Mouse (Mus musculus) forelimb bud, embryonic 11.5 days (tissue): ENCODE data around the gene Itpka.

Experiments used
- DNase-seq: peaks from one replicate; pipeline ENCODE4 v3.0.0-alpha.2; 2012; ENCODE audit warnings: low read depth, low spot score

The Itpka gene

GRCm38 (mm10) chr2:119757601-119758100 is 15.5 kb downstream of the Itpka start:
- no peak for DNase-seq

- DNase-seq: no peak
Observed at GRCm38 (mm10) chr2:119758101-119758843, 16.1 kb downstream of the Itpka start.

GRCm38 (mm10) chr2:119758844-119759835 is 17.0 kb downstream of the Itpka start:
- DNase-seq: no peak

GRCm38 (mm10) chr2:119760251-119760650 is 18.1 kb downstream of the Itpka start, which contains the start of gene Ltk:
Gene Ltk (minus strand): TSS chr2:119760431.
- no peak for DNase-seq

GRCm38 (mm10) chr2:119762276-119762675 is 20.1 kb downstream of the Itpka start:
- no peak for DNase-seq

- no peak for DNase-seq
Observed at GRCm38 (mm10) chr2:119763924-119764323, 21.8 kb downstream of the Itpka start.

GRCm38 (mm10) chr2:119767246-119767645 is 25.1 kb downstream of the Itpka start:
- DNase-seq: no peak

GRCm38 (mm10) chr2:119787206-119787883 is 45.2 kb downstream of the Itpka start, which contains the start of gene Rpap1:
Gene Rpap1 (minus strand): TSS chr2:119787537.
- DNase-seq: peak; percentile 83

- DNase-seq: no peak
Observed at GRCm38 (mm10) chr2:119789996-119790395, 47.9 kb downstream of the Itpka start.

- DNase-seq: no peak
Observed at GRCm38 (mm10) chr2:119797279-119797783, 55.2 kb downstream of the Itpka start, which contains the start of gene Tyro3. Gene Tyro3 (plus strand): TSS chr2:119797733.

- peak; percentile 24 for DNase-seq
Observed at GRCm38 (mm10) chr2:119798246-119798927, 56.2 kb downstream of the Itpka start.

GRCm38 (mm10) chr2:119799181-119799960 is 57.2 kb downstream of the Itpka start:
- peak; percentile 37 for DNase-seq

GRCm38 (mm10) chr2:119799961-119800550 is 57.9 kb downstream of the Itpka start:
- DNase-seq: no peak
